Mouse (Mus musculus) left cerebral cortex, adult 18-20 months (tissue): ENCODE data around the gene Aqr. TPM values are rescaled to one million over a fixed set of nuclear protein-coding genes. Genes with fewer than 3 reads are reported as not detected.

Experiments used
- DNase-seq, 2 experiments: peaks; one replicate each; pipeline ENCODE4 v3.0.0; 2021 to 2022; ENCODE audit warnings: low spot score in 2 of 2, mixed read lengths in 1 of 2
- total RNA-seq, 2 experiments: library from RNA; stranded (reverse); gene quantifications; 2 replicates each; pipeline ENCODE4 v1.2.3; 2021

Gene Aqr
- total RNA-seq, 2 experiments from 2014 or later: 31.7 to 33.5 TPM

DNA sequence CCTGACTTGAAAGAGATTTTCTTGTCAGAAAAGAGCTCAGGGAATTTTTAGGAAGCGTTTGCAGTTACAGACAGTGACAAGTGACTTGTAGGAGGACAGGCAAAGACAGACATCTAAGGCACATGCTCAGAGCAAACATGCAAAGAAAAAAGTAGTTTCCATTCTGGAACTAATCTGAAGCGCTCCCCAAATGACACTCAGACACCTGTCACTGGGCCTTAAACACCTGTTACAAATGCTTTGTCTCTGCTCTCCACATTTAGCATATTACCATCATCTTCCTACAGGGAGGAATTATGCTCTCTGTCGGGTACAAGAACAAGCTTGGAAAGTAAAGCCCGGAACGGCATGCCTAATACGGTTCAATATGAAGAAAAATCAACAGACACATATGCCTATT, 43.0 kb downstream of the Aqr start:
- no peak for DNase-seq

GRCm38 (mm10) chr2:114136755-114137154, 50.1 kb downstream of the Aqr start:
- no peak for DNase-seq

GRCm38 (mm10) chr2:114135777-114136176, 51.0 kb downstream of the Aqr start:
- no peak for DNase-seq

DNA sequence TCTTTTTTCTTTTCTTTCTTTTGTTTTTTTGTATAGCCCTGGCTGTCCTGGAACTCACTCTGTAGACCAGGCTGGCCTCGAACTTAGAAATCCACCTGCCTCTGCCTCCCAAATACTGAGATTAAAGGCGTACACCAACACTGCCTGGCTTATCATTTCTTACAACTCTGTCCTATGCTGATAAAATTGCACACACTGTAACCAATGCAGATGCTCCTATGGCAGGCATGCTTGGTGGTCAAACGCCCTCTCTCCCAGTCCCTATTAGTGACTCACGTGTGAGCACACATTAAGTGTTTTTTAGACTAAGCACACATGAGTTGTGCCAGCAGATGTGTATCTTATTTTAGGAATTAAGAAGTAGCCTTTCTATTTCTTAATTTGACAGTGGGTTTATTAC, 53.5 kb downstream of the Aqr start:
- no peak for DNase-seq

DNA sequence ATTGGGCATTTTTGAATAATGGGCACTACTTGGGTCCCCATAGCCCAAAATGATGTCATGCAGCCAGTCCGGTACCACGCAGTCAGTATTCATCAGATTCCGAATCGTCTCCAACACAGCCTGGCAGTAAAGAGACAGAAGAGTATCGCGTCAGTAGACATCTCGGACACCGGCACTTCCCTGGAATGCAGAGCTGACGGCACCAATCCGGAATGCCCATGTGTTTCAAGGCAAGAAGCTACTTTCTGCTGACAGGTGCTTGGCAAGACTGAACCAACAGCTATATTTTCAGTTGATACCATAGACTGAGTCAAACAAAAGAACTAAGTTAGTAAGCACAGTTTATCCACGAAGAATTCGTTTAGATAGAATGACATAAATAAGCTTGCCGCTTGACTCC, 56.2 kb downstream of the Aqr start:
- no peak for DNase-seq

- no peak for DNase-seq
Observed at GRCm38 (mm10) chr2:114123304-114123703, 63.5 kb downstream of the Aqr start.

GRCm38 (mm10) chr2:114119451-114119850, 67.4 kb downstream of the Aqr start:
- no peak for DNase-seq

GRCm38 (mm10) chr2:114117665-114118064, 69.2 kb downstream of the Aqr start:
- DNase-seq: no peak

- no peak for DNase-seq
Observed at GRCm38 (mm10) chr2:114117235-114117634, 69.6 kb downstream of the Aqr start.

GRCm38 (mm10) chr2:114115563-114115962, 71.3 kb downstream of the Aqr start:
- DNase-seq: no peak

- no peak for DNase-seq
Observed at GRCm38 (mm10) chr2:114107288-114108278, 79.2 kb downstream of the Aqr start.

DNA sequence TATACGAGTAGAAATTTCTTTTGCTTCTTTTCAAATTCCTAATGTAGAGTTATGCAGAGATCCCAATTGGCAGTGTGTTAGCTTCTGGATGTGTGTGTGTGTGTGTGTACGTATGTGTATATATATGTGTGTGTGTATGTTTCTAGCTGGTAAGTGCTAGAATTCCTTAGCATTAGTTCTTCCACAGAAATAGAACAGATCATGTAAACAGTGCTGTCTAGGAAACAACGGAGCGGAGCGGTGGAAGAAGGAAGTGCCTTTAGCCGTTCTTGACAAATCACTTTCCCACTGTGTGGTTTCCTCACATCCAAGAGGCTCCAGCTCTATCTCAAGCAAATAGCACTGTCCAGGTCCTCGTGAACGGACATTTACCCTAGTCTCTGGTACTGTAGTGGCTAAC, 80.4 kb downstream of the Aqr start:
- no peak for DNase-seq

GRCm38 (mm10) chr2:114102471-114102870, 84.4 kb downstream of the Aqr start:
- no peak for DNase-seq

GRCm38 (mm10) chr2:114100834-114101233, 86.0 kb downstream of the Aqr start:
- no peak for DNase-seq

DNA sequence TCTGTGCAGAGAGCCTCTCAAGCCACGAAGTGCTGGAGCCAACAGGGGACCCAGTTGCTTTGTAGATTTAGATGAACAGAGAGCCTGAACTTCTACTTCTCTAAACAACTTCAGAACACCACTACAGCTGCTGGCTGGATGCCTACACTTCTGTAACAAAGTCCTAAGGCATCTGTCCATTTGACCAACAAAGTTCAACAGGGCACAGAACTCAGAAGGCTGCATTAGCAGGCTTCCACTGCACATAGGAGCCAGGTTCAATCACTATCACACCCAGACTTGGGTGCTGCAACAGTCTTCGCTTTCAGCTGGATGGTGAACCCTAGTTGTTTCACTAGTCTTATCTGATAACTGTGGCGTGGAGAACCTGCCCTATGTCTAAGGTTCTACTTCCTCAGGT, 87.0 kb downstream of the Aqr start:
- no peak for DNase-seq

DNA sequence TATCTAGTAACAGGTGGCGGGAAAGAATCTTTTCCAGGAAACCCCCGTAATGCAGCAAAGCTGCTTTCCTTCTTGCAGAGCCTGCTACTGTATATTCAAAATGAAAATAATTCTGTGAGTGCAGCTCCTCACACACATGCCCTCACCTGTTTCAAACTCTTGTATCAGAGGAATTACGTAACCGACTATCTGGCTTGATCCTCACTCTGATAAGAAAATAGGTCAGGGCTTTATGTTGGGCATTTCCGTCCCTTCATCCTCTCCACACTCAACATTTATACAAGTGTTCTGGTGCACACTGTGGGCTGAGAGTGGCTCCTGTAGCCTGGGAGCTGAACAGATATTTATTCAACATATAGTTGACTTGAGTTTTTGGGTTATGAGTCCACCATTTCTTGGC, 87.7 kb downstream of the Aqr start:
- no peak for DNase-seq

DNA sequence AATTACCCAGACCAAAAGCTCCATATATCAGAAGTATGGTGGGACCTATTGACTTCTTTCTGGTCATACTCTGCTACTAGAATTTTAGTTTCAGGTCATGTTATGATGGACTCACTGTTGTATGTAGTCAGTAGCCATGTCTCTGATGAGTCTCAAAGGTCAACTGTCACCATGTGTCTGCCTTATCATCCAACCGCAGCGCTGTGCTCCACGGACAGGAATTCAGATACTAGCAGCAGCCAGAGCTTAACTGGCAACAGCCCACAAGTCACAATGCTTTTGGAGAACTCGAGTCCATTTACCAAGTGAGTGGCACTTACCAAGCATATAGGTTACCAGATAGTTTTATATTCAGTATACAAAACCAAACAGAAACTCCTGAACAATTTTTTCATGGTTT, 89.2 kb downstream of the Aqr start:
- no peak for DNase-seq

- DNase-seq: no peak
Observed at GRCm38 (mm10) chr2:114096570-114096969, 90.3 kb downstream of the Aqr start.

GRCm38 (mm10) chr2:114095348-114095747, 91.5 kb downstream of the Aqr start:
- DNase-seq: peak in 1 of 2 experiments; percentile 26

GRCm38 (mm10) chr2:114094696-114095095, 92.1 kb downstream of the Aqr start:
- DNase-seq: no peak

DNA sequence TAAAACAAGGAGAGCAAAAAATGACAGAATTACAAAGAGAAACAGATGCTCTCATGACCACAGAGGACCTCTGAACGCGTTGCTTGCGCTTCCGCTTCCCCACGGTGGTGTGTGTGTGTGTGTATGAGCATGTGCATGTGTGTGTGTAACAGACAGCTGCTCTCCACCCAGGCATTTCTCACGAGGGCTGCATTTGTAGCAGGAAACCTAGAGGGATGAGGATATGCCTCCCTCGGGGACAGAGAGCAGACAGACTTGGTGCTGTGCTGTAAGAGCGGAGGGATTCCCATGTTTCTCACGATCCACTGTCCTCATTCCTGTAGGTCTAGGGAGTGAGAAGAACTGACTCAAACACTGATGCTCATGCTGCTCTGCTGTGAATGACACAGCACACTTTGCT, 93.2 kb downstream of the Aqr start:
- DNase-seq: no peak

GRCm38 (mm10) chr2:114089862-114090261, 97.0 kb downstream of the Aqr start:
- DNase-seq: no peak

DNA sequence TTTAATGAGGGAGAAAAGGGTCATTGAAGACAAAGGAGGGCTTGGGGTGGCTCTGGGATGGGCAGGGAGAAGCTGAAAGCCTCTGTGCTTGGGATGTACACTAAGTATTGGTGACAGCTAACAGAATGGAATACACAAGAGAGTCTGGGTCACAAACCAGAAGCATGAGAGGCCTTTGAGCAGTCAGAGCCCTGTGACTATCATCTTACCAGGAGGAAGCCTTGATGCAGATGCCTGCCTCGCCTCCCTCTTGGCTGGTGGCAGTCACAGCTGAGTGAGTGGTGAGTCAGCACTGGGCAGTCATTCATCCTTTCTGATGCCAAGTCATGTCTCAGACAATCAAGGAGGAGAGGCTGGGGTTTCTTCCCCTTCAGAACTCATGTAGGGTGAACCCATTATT, 99.6 kb downstream of the Aqr start:
- DNase-seq: no peak
